Mouse (Mus musculus) forebrain, embryonic 11.5 days (tissue): ENCODE results near the gene Shisa8. TPM values are rescaled to one million over a fixed set of nuclear protein-coding genes. Genes with fewer than 3 reads are reported as not detected.
A peak's percentile ranks its signal among the peaks of the same experiment; 100 is the strongest.

Source experiments
- ATAC-seq: fragments of 200-750 bp; cut with Nextera tagmentation; replicated peaks from 2 replicates; pipeline ENCODE4 v1.8.0; 2017; ENCODE audit warnings: moderate TSS enrichment; ENCODE audit not compliant: low FRiP score
- DNase-seq: peaks from one replicate; pipeline ENCODE4 v3.0.0-alpha.2; 2017; ENCODE audit warnings: low spot score
- H3K27ac ChIP-seq: fragments of 300-500 bp; sonication (generic); 2 replicates; pipeline ENCODE4 v1.5.1; 2014; ENCODE audit warnings: low read depth, low read length
- H3K27me3 ChIP-seq: fragments of 300-500 bp; sonication (generic); 2 replicates; pipeline ENCODE4 v1.6.1; 2014; ENCODE audit warnings: mild to moderate bottlenecking, low read length, mixed read lengths; ENCODE audit not compliant: control insufficient read depth, insufficient read depth
- H3K36me3 ChIP-seq: fragments of 300-500 bp; sonication (generic); 2 replicates; pipeline ENCODE4 v1.6.1; 2014; ENCODE audit warnings: mild to moderate bottlenecking, low read length, moderate library complexity, mixed read lengths; ENCODE audit not compliant: control insufficient read depth, insufficient read depth
- H3K4me1 ChIP-seq: fragments of 300-500 bp; sonication (generic); replicated peaks from 2 replicates; pipeline ENCODE4 v1.6.1; 2014; ENCODE audit warnings: low read length, mixed read lengths; ENCODE audit not compliant: control insufficient read depth, insufficient read depth
- H3K4me2 ChIP-seq: fragments of 300-500 bp; sonication (generic); 2 replicates; pipeline ENCODE4 v1.6.1; 2014; ENCODE audit warnings: low read depth, mild to moderate bottlenecking, low read length, moderate library complexity, mixed read lengths; ENCODE audit not compliant: severe bottlenecking
- H3K4me3 ChIP-seq: fragments of 300-500 bp; sonication (generic); 2 replicates; pipeline ENCODE4 v1.5.1; 2014; ENCODE audit warnings: low read depth, low read length
- H3K9ac ChIP-seq: fragments of 300-500 bp; sonication (generic); 2 replicates; pipeline ENCODE4 v1.6.1; 2014; ENCODE audit warnings: low read length
- H3K9me3 ChIP-seq: fragments of 300-500 bp; sonication (generic); 2 replicates; pipeline ENCODE4 v1.6.1; 2016; ENCODE audit warnings: low read length, mixed read lengths; ENCODE audit not compliant: control insufficient read depth
- WGBS: fragments of 180-500 bp; shearing (Covaris S2); extraction: QIAGEN DNeasy Blood & Tissue Kit; methylation state at CpG from one replicate; pipeline ENCODE4 v1.1.7; 2014; 5-methylcytosine and 5-hydroxymethylcytosine counted together
- polyA plus RNA-seq: library from polyadenylated mRNA; unstranded; fragments of >200 nt; fragmentation: Nextera tagmentation; extraction: Ambion mirVana; gene quantifications from 2 replicates; pipeline ENCODE4 v1.2.1, GENCODE M21; 2014

Shisa8 gene
- polyA plus RNA-seq, 1 experiment from 2014 or later: 1.2 TPM

DNA sequence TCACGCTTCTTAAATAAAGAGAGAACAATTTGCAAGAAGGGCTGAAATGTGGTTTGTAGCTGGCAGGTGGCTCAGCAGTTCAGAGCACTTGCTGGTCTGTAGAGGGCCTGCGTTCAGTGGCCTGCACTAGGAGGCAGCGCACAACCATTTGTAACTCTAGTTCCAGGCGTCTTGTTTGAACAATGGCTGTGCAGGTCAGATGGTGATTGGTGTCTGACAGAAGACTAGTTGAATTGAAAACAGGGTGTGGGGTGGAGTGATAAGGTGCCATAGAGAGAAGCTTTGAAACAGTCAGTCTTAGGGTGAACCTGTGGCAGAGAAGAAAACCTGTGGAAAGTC lies 48.6 kb downstream of the Shisa8 start:
- Histone ChIP-seq H3K9ac (no peak overlapping the region), H3K36me3 (no peaks in the 10 kb centered on the region), H3K4me1 (peaks cover 10% of the 10 kb centered on the region), H3K9me3 (no peaks in the 10 kb centered on the region), H3K27me3 (no peaks in the 10 kb centered on the region), H3K4me2 (no peak overlapping the region), H3K4me3 (no peak overlapping the region), H3K27ac (0 out of 2 replicates have a peak overlapping the region, but pooled peaks have one; percentile 20)
- DNase-seq: no peak
- WGBS: 51% methylated on average over 4 of the region's 4 CpGs
- ATAC-seq: no peak

- Histone ChIP-seq H3K4me3 (no peak overlapping the region), H3K27ac (no peak overlapping the region)
- no peak for DNase-seq
Observed at GRCm38 (mm10) chr15:82163356-82164060, 49.1 kb downstream of the Shisa8 start.

GRCm38 (mm10) chr15:82161965-82162600 lies 50.5 kb downstream of the Shisa8 start:
- peaks cover 10% of the 10 kb centered on the region for H3K4me1 ChIP-seq
- WGBS: 93% methylated on average over 12 of the region's 12 CpGs

More at GRCm38 (mm10) chr15:82163356-82164060, 49.1 kb downstream of the Shisa8 start:
- Histone ChIP-seq H3K9me3 (no peaks in the 10 kb centered on the region), H3K4me1 (peaks cover 10% of the 10 kb centered on the region), H3K9ac (no peak overlapping the region), H3K4me2 (no peak overlapping the region), H3K36me3 (no peaks in the 10 kb centered on the region), H3K27me3 (no peaks in the 10 kb centered on the region)
- no peak for ATAC-seq
- WGBS: 88% methylated on average over 10 of the region's 10 CpGs

DNA sequence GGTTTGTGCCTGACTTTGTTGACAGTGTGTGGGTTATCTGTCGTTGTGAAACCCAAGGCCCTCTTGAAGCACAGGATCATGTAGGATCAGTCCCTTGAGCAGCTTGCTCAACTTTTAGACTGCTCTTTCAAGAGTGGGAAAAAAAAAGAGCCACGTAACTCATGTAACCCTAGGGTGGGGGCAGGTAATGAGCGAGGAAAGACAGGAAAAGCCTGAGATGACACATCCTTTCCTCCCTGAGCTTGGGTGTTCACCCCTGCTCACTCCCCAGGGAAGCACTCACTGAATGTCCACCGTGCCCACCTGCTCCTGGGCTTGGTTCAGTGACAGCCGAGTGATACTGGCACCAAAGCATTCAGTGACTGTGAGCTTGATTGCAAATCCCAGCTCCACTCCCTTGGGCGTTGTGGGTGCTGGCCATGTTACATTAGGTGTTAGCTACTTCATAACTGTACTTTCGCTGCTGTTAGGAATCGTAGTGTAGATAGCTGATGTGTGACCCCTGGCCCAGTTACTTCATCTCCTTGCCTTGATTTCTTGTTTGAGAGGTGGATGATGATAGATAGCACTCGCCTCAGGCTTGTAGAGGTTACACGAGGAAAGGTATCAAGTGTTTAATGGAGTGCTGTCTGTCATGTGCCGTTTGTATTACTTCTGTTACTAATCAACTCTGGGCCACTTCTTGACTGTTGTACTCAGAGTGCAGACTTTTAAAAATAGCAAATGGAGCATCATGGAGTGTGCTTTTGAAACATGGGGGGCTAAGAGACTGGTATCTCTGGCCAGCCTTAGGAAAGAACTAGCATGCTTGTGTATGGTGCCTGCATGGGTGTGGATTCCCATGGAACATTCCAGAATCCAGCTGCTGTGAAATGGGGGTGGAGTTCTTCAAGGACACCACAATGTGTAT lies 51.6 kb downstream of the Shisa8 start:
- no peak for DNase-seq
- WGBS: 85% methylated on average over 11 of the region's 11 CpGs
- ATAC-seq: no peak
- Histone ChIP-seq H3K4me3 (no peak overlapping the region), H3K27ac (no peak overlapping the region), H3K36me3 (no peaks in the 10 kb centered on the region), H3K27me3 (no peaks in the 10 kb centered on the region), H3K4me1 (no peaks in the 10 kb centered on the region), H3K9me3 (no peaks in the 10 kb centered on the region), H3K4me2 (no peak overlapping the region), H3K9ac (no peak overlapping the region)

More at GRCm38 (mm10) chr15:82161965-82162600, 50.5 kb downstream of the Shisa8 start:
- Histone ChIP-seq H3K27ac (no peak overlapping the region), H3K9ac (no peak overlapping the region), H3K36me3 (no peaks in the 10 kb centered on the region), H3K4me3 (no peak overlapping the region), H3K27me3 (no peaks in the 10 kb centered on the region), H3K4me2 (no peak overlapping the region), H3K9me3 (no peaks in the 10 kb centered on the region)
- no peak for ATAC-seq
- DNase-seq: no peak

DNA sequence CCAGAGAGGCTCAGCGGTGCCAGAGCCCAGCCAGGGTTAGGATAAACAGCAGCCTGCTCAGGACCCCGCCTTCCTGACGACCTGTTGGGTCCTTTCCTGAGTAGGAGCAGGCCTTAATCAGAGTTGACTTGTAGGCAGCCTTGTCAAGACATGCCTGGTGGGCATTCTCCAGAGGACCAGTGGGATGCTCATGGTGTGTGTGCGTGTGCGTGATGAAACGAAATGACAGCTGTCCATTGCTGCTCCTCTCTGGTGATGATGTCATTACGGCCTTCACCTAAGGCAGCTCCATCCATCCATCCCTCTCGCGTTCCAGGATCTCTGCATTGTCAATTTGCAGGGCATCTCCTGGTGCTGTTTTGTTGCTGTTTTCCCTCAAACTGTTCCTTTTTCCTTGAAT lies 53.1 kb downstream of the Shisa8 start:
- H3K27me3 ChIP-seq: no peaks in the 10 kb centered on the region
- no peaks in the 10 kb centered on the region for H3K4me1 ChIP-seq
- 88% methylated on average over 9 of the region's 9 CpGs for WGBS
- no peak overlapping the region for H3K27ac ChIP-seq
- H3K9ac ChIP-seq: no peak overlapping the region
- no peak overlapping the region for H3K4me2 ChIP-seq
- H3K4me3 ChIP-seq: no peak overlapping the region
- H3K36me3 ChIP-seq: no peaks in the 10 kb centered on the region; the same call in 1 of the 2 replicates
- ATAC-seq: no peak
- H3K9me3 ChIP-seq: no peaks in the 10 kb centered on the region
- no peak for DNase-seq

DNA sequence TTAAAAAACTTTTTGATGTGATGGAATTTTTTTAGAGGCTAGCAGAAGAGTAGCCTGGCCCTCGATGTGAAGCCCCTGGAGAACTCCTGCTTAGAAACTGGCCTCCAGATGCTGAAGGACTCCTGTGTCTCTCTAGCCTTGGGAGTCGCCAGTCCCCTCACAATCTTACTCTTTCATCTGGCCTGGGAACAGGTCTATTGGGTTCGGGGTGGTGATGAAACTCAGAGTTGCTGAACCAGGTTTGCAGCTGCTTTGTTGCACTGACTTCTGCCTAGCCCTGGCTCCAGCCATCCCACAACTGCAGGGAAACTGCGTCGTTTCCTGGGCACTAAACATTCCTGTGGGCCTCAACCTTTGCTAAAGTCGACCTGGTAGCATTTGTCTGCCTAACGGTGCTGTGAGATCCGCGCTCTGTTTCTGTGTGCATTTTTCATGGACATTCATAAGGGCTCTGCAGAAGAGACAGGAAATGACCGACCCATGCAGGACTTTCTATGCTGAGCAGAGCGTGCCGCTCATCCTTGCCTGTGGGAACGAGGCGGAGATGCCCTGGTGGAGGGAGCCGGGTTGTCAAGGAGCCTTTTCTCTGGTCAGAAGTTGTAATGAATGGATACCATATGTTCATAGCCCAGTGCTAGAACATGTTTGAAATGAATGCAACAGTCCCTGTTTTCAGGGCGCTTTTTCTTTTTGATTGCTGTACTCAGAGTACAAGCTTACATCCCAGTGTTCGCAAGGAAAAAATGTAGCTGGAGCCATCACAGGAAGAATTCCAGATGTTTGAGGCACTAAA lies 54.2 kb downstream of the Shisa8 start:
- H3K9ac ChIP-seq: no peak overlapping the region
- H3K4me3 ChIP-seq: no peak overlapping the region
- no peak for ATAC-seq
- WGBS: 78% methylated on average over 17 of the region's 17 CpGs
- no peak overlapping the region for H3K4me2 ChIP-seq
- H3K9me3 ChIP-seq: no peaks in the 10 kb centered on the region
- H3K36me3 ChIP-seq: no peaks in the 10 kb centered on the region; the same call in 1 of the 2 replicates
- H3K27me3 ChIP-seq: no peaks in the 10 kb centered on the region
- no peak overlapping the region for H3K27ac ChIP-seq
- H3K4me1 ChIP-seq: no peaks in the 10 kb centered on the region
- DNase-seq: no peak

DNA sequence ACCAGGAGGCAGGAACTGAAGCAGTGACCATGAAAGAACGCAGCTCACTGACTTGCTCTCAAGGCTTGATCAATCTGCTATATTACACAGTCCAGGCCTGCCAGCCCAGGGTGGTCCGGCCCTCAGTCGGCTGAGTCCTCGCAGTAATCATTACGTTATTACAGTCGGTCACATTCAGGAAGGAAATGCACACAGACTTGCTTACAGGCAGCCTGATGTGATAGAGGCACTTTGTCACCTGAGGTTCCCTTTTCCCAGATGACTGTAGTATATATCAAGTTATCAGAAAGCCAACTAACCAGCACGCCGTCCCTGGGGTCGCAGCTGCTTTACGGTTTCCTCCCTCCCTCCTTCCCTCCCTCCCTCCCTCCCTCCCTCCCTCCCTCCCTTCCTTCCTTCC lies 55.7 kb downstream of the Shisa8 start:
- H3K9ac ChIP-seq: no peak overlapping the region
- H3K27me3 ChIP-seq: no peaks in the 10 kb centered on the region
- H3K4me1 ChIP-seq: no peaks in the 10 kb centered on the region; the same call in 1 of the 2 replicates
- DNase-seq (no peak), ATAC-seq (no peak)
- H3K4me2 ChIP-seq: no peak overlapping the region
- H3K4me3 ChIP-seq: no peak overlapping the region
- no peaks in the 10 kb centered on the region for H3K9me3 ChIP-seq
- 89% methylated on average over 10 of the region's 10 CpGs for WGBS
- no peak overlapping the region for H3K27ac ChIP-seq
- H3K36me3 ChIP-seq: no peaks in the 10 kb centered on the region; the same call in 1 of the 2 replicates

GRCm38 (mm10) chr15:82156298-82156697 lies 56.3 kb downstream of the Shisa8 start:
- H3K4me1 ChIP-seq: no peaks in the 10 kb centered on the region; the same call in 1 of the 2 replicates
- H3K9me3 ChIP-seq: no peaks in the 10 kb centered on the region
- ATAC-seq (no peak), DNase-seq (no peak)
- no peak overlapping the region for H3K4me2 ChIP-seq
- H3K27ac ChIP-seq: no peak overlapping the region
- WGBS: 92% methylated on average over 6 of the region's 6 CpGs
- no peak overlapping the region for H3K4me3 ChIP-seq
- no peaks in the 10 kb centered on the region for H3K27me3 ChIP-seq
- H3K36me3 ChIP-seq: no peaks in the 10 kb centered on the region; the same call in 1 of the 2 replicates
- no peak overlapping the region for H3K9ac ChIP-seq
